Mouse (Mus musculus): ENCODE data around the gene Oxct2b. TPM values are rescaled to one million over a fixed set of nuclear protein-coding genes. Genes with fewer than 3 reads are reported as not detected.
"Not testable (repeated sequence)": the region's sequence is repeated elsewhere in the genome, so short reads cannot be mapped to it uniquely, and the experiment has no call there.

The Oxct2b gene
- polyA plus RNA-seq, 1 experiment from 2014 or later: not detected

GRCm38 (mm10) chr4:123106864-123107263 is 9.2 kb upstream of the Oxct2b start:
- Histone ChIP-seq H3K27ac (ENCODE audit: low read depth, low read length) (no peak overlapping the region), H3K9me3 (ENCODE audit: control insufficient read depth, low read length) (no peaks in the 10 kb centered on the region), H3K4me2 (no peak overlapping the region), H3K4me1 (replicated peaks; ENCODE audit: control insufficient read depth, insufficient read depth, low read length) (no peaks in the 10 kb centered on the region), H3K27me3 (replicated peaks; ENCODE audit: control insufficient read depth, insufficient read depth, low read length) (peaks cover 37% of the 10 kb centered on the region), H3K9ac (ENCODE audit: low read depth, low read length) (no peak overlapping the region), H3K4me3 (ENCODE audit: low read depth, low read length) (no peak overlapping the region), H3K36me3 (ENCODE audit: control insufficient read depth, insufficient read depth, low read length) (no peaks in the 10 kb centered on the region)
- ATAC-seq (replicated peaks; ENCODE audit: low FRiP score) (no peak), DNase-seq (ENCODE audit: low spot score) (no peak)
- WGBS: 73% methylated on average over 2 of the region's 2 CpGs

DNA sequence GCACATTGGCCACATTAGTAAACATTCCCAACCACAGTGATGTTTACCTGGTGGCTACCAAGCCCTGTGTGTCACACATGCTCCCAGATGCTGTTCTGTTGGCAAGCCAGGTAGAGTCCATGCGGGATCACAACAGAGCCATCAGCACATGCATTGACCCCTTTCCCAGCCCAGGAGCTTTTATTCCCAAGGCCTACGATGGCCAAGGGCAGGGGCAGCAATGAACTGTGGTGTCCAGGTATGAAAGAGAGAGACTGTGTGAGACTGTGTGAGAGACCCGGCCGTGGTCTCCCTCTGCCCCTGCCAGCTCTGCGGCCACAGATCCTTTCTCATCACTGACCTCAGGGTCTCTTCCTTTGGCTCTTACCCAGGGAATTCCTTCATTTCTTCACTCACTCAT is 8.0 kb upstream of the Oxct2b start:
- ATAC-seq (replicated peaks; ENCODE audit: low FRiP score) (no peak), DNase-seq (ENCODE audit: low spot score) (no peak)
- no peaks in the 10 kb centered on the region for H3K4me1 ChIP-seq (replicated peaks; ENCODE audit: control insufficient read depth, insufficient read depth, low read length)
- no peak overlapping the region for H3K27ac ChIP-seq (ENCODE audit: low read depth, low read length)
- H3K36me3 ChIP-seq (ENCODE audit: control insufficient read depth, insufficient read depth, low read length): no peaks in the 10 kb centered on the region
- H3K4me3 ChIP-seq (ENCODE audit: low read depth, low read length): no peak overlapping the region
- no peak overlapping the region for H3K9ac ChIP-seq (ENCODE audit: low read depth, low read length)
- no peaks in the 10 kb centered on the region for H3K9me3 ChIP-seq (ENCODE audit: control insufficient read depth, low read length)
- H3K27me3 ChIP-seq (replicated peaks; ENCODE audit: control insufficient read depth, insufficient read depth, low read length): peaks cover 34% of the 10 kb centered on the region
- no peak overlapping the region for H3K4me2 ChIP-seq
- 80% methylated on average over 5 of the region's 5 CpGs for WGBS

GRCm38 (mm10) chr4:123110751-123111150 is 5.3 kb upstream of the Oxct2b start:
- H3K27ac ChIP-seq (ENCODE audit: low read depth, low read length): no peak overlapping the region
- H3K27me3 ChIP-seq (replicated peaks; ENCODE audit: control insufficient read depth, insufficient read depth, low read length): peaks cover 19% of the 10 kb centered on the region
- DNase-seq (ENCODE audit: low spot score) (no peak), ATAC-seq (replicated peaks; ENCODE audit: low FRiP score) (no peak)
- H3K4me2 ChIP-seq: no peak overlapping the region
- 85% methylated on average over 4 of the region's 4 CpGs for WGBS
- H3K36me3 ChIP-seq (ENCODE audit: control insufficient read depth, insufficient read depth, low read length): no peaks in the 10 kb centered on the region
- H3K4me3 ChIP-seq (ENCODE audit: low read depth, low read length): no peak overlapping the region
- H3K4me1 ChIP-seq (replicated peaks; ENCODE audit: control insufficient read depth, insufficient read depth, low read length): no peaks in the 10 kb centered on the region
- no peaks in the 10 kb centered on the region for H3K9me3 ChIP-seq (ENCODE audit: control insufficient read depth, low read length)
- no peak overlapping the region for H3K9ac ChIP-seq (ENCODE audit: low read depth, low read length)

DNA sequence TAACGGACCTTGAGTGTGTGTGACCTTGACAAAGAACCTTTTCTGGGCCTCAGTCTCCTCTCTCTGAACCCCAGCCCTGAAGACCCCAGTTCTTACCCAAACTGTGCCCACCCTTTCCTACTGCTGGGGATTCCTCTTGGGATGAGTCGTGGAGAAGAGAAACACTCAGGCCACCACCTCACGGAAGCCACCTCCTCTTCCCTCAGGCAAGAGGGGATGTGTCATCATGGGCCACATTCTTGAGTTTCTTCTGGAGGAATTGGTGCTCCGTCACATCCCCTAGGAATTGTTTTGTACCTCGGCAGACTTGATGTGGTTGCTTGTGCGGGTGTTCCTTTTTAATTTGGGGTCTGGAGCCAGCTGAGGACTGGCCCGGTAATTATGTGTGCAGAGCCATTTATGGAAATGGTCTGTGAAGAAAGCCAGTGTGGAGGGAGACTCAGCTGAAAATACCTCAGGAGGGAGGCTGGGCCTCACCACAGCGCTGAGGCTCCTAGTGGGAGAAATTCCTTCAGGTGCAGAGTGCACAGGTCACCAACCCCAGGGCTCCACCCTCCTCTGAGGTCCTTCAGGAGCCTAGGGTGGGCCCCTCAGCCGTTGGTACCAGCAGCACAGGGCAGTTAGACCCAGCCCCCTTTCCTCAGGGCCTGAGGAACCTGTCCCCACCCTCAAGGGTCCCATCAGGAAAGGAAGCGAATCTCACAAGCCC is 4.6 kb upstream of the Oxct2b start:
- H3K36me3 ChIP-seq (ENCODE audit: control insufficient read depth, insufficient read depth, low read length); H3K9me3 ChIP-seq (ENCODE audit: control insufficient read depth, low read length); DNase-seq (ENCODE audit: low spot score); H3K27ac ChIP-seq (ENCODE audit: low read depth, low read length); ATAC-seq (replicated peaks; ENCODE audit: low FRiP score); H3K4me2 ChIP-seq; H3K9ac ChIP-seq (ENCODE audit: low read depth, low read length); H3K4me1 ChIP-seq (replicated peaks; ENCODE audit: control insufficient read depth, insufficient read depth, low read length); H3K4me3 ChIP-seq (ENCODE audit: low read depth, low read length): not testable (repeated sequence)
- WGBS: 76% methylated on average over 10 of the region's 10 CpGs
- H3K27me3 ChIP-seq (replicated peaks; ENCODE audit: control insufficient read depth, insufficient read depth, low read length): peaks cover 17% of the 10 kb centered on the region

DNA sequence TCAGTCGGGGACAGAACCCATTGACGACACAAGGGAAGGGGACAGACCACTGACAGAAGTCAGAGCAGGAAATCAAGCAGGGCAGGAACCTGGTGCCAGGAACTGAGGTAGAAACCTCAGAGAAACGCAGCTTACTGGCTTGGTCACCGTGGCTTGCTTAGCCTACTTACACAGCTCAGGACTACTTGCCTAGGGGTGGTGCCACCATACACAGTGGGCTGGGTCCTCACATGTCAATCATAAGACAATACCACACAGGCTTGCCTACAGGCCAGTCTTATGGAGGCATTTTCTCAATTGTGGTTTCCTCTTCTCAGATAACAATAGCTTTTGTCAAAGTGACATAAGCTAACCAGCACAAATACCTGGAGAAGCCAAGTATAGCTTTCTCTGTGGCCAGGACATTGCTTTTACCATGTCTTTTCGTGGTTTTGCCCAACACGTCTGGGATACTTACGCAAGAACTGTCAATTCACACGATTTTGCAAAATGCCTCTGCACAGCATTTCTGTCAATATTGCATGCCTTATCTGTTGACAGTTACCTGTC is 3.8 kb upstream of the Oxct2b start:
- Histone ChIP-seq H3K4me2 (no peak overlapping the region), H3K4me1 (replicated peaks; ENCODE audit: control insufficient read depth, insufficient read depth, low read length) (no peaks in the 10 kb centered on the region), H3K9ac (ENCODE audit: low read depth, low read length) (no peak overlapping the region), H3K36me3 (ENCODE audit: control insufficient read depth, insufficient read depth, low read length) (no peaks in the 10 kb centered on the region), H3K27me3 (replicated peaks; ENCODE audit: control insufficient read depth, insufficient read depth, low read length) (peaks cover 20% of the 10 kb centered on the region), H3K4me3 (ENCODE audit: low read depth, low read length) (no peak overlapping the region), H3K27ac (ENCODE audit: low read depth, low read length) (no peak overlapping the region), H3K9me3 (ENCODE audit: control insufficient read depth, low read length) (no peaks in the 10 kb centered on the region)
- DNase-seq (ENCODE audit: low spot score) (no peak), ATAC-seq (replicated peaks; ENCODE audit: low FRiP score) (no peak)
- 48% methylated on average over 8 of the region's 8 CpGs for WGBS

DNA sequence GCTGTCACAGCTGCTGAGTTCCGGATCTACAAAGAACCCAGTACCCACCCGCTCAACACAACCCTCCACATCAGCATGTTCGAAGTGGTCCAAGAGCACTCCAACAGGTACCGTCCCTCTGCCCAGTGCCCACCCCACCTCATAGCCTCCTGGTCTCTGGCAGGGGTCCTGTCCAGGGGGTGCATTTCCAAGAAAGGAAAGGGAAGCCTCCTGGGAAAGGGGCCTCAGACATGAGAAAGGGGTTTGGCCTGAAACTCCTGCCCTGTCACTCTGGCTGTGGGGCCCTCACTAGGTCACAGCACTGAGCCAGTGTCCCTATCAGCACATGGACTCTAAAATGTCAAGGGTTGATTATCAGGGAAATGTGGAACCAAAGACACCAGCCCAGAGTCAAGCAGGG is 1.4 kb upstream of the Oxct2b start:
- not testable (repeated sequence) for H3K27ac ChIP-seq (ENCODE audit: low read depth, low read length); DNase-seq (ENCODE audit: low spot score); H3K9me3 ChIP-seq (ENCODE audit: control insufficient read depth, low read length); H3K4me2 ChIP-seq; H3K36me3 ChIP-seq (ENCODE audit: control insufficient read depth, insufficient read depth, low read length); H3K4me1 ChIP-seq (replicated peaks; ENCODE audit: control insufficient read depth, insufficient read depth, low read length); ATAC-seq (replicated peaks; ENCODE audit: low FRiP score); H3K4me3 ChIP-seq (ENCODE audit: low read depth, low read length); H3K9ac ChIP-seq (ENCODE audit: low read depth, low read length)
- WGBS: 79% methylated on average over 4 of the region's 4 CpGs
- H3K27me3 ChIP-seq (replicated peaks; ENCODE audit: control insufficient read depth, insufficient read depth, low read length): peaks cover 25% of the 10 kb centered on the region

- not testable (repeated sequence) for H3K4me3 ChIP-seq (ENCODE audit: low read depth, low read length); ATAC-seq (replicated peaks; ENCODE audit: low FRiP score); H3K36me3 ChIP-seq (ENCODE audit: control insufficient read depth, insufficient read depth, low read length); H3K4me1 ChIP-seq (replicated peaks; ENCODE audit: control insufficient read depth, insufficient read depth, low read length); H3K27ac ChIP-seq (ENCODE audit: low read depth, low read length); DNase-seq (ENCODE audit: low spot score); H3K9ac ChIP-seq (ENCODE audit: low read depth, low read length); H3K9me3 ChIP-seq (ENCODE audit: control insufficient read depth, low read length)
- WGBS: 15% methylated on average over 39 of the region's 42 CpGs
- H3K4me2 ChIP-seq: peak overlapping the region; percentile 51
- H3K27me3 ChIP-seq (replicated peaks; ENCODE audit: control insufficient read depth, insufficient read depth, low read length): peaks cover 25% of the 10 kb centered on the region
Measured at GRCm38 (mm10) chr4:123116640-123117039, 574 bp downstream of the Oxct2b start.

DNA sequence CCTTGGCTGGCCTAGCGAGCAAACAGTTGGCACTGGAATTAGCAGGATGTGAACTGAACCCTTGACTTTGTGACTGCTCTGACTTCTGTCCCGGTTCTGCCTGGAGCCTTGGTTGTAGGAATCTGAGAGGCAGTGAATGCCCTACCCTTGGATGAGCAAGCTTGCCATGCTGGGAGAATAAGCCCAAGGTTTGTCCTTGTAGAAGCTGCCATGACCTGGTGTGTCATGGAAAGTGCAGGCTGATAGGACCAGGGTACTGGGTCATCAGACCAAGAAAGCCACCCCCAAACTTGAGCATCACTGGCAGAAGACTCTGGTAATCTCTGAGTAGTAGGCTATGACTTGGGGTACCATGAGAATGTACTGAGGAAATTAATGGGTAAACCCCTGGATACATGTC is 5.2 kb downstream of the Oxct2b start:
- no peak for ATAC-seq (replicated peaks; ENCODE audit: low FRiP score)
- H3K27ac ChIP-seq (ENCODE audit: low read depth, low read length): no peak overlapping the region
- no peak overlapping the region for H3K4me2 ChIP-seq
- no peak for DNase-seq (ENCODE audit: low spot score)
- no peaks in the 10 kb centered on the region for H3K4me1 ChIP-seq (replicated peaks; ENCODE audit: control insufficient read depth, insufficient read depth, low read length)
- no peaks in the 10 kb centered on the region for H3K9me3 ChIP-seq (ENCODE audit: control insufficient read depth, low read length)
- peaks cover 14% of the 10 kb centered on the region for H3K36me3 ChIP-seq (ENCODE audit: control insufficient read depth, insufficient read depth, low read length)
- 80% methylated on average over 2 of the region's 2 CpGs for WGBS
- H3K4me3 ChIP-seq (ENCODE audit: low read depth, low read length): no peak overlapping the region
- peaks cover 9% of the 10 kb centered on the region for H3K27me3 ChIP-seq (replicated peaks; ENCODE audit: control insufficient read depth, insufficient read depth, low read length)
- no peak overlapping the region for H3K9ac ChIP-seq (ENCODE audit: low read depth, low read length)

GRCm38 (mm10) chr4:123126626-123127025 is 10.6 kb downstream of the Oxct2b start:
- Histone ChIP-seq H3K9ac (ENCODE audit: low read depth, low read length) (no peak overlapping the region), H3K36me3 (ENCODE audit: control insufficient read depth, insufficient read depth, low read length) (peaks cover 48% of the 10 kb centered on the region)
- WGBS: 93% methylated on average over 7 of the region's 7 CpGs

More at GRCm38 (mm10) chr4:123126626-123127025, 10.6 kb downstream of the Oxct2b start:
- ATAC-seq (replicated peaks; ENCODE audit: low FRiP score) (no peak), DNase-seq (ENCODE audit: low spot score) (no peak)
- no peak overlapping the region for H3K27ac ChIP-seq (ENCODE audit: low read depth, low read length)
- H3K27me3 ChIP-seq (replicated peaks; ENCODE audit: control insufficient read depth, insufficient read depth, low read length): no peaks in the 10 kb centered on the region
- no peak overlapping the region for H3K4me2 ChIP-seq
- no peaks in the 10 kb centered on the region for H3K4me1 ChIP-seq (replicated peaks; ENCODE audit: control insufficient read depth, insufficient read depth, low read length)
- H3K9me3 ChIP-seq (ENCODE audit: control insufficient read depth, low read length): no peaks in the 10 kb centered on the region
- no peak overlapping the region for H3K4me3 ChIP-seq (ENCODE audit: low read depth, low read length)

All from liver, embryonic 11.5 days (tissue).